14 mouse cellular contexts compared by ENCODE assay signal in the genomic region with DNA sequence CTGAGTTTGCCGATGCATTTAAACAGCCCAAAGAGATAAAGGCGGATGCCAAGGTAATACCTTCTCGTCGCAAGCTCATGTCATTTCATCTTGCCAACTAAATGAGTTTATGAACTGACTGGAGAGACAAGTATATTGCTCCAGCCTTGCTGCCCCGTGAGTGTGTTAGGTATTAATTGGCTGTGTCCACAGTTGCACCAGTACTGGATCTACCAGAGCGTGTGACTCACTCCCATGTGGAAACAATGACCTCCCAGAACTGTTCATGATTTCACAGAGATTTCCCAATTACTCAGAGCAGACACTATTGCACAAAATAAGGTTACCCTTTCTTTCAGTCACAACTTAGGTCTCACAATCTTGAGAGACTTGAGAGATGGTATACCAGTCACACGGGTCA.
DNase-seq lines count a peak whose midpoint lies in the region; ATAC-seq lines count a peak whose summit lies in the region.
"Had no signal": no experiment of that assay in that cellular context is flagged by ENCODE, and none has a peak within 500 bp of the region (broad histone marks: within the 10 kb centered on the region; RNA-seq: fewer than 3 reads in every experiment).

No protein-coding gene starts in this region.

- no peak overlapping the region for H3K9ac ChIP-seq in embryonic facial prominence, embryonic 15.5 days

- ATAC-seq in embryonic facial prominence, embryonic 15.5 days (ENCODE audit: insufficient number of reproducible peaks, low FRiP score, low TSS enrichment, low read depth): 0 out of 2 replicates have a peak, but pooled peaks have one; percentile 39

- no peaks in the 10 kb centered on the region for H3K36me3 ChIP-seq in embryonic facial prominence, embryonic 15.5 days
- no peaks in the 10 kb centered on the region for H3K36me3 ChIP-seq in embryonic facial prominence, embryonic 10.5 days (replicated peaks)
- H3K36me3 ChIP-seq: G1E had no signal

- no peaks in the 10 kb centered on the region for H3K9me3 ChIP-seq in embryonic facial prominence, embryonic 15.5 days (replicated peaks)
- no peaks in the 10 kb centered on the region for H3K9me3 ChIP-seq in embryonic facial prominence, embryonic 10.5 days

- 69% methylated on average over 7 of the region's 7 CpGs for WGBS in embryonic facial prominence, embryonic 15.5 days
- WGBS in embryonic facial prominence, embryonic 10.5 days: 84% methylated on average over 7 of the region's 7 CpGs

- no peak overlapping the region for H3K4me3 ChIP-seq in embryonic facial prominence, embryonic 15.5 days (replicated peaks)
- no peak overlapping the region for H3K4me3 ChIP-seq in embryonic facial prominence, embryonic 10.5 days
- H3K4me3 ChIP-seq: heart, adult 2 months had no signal

- H3K4me1 ChIP-seq in embryonic facial prominence, embryonic 15.5 days: peaks cover 5% of the 10 kb centered on the region; the same call in 1 of the 2 replicates
- peaks cover 25% of the 10 kb centered on the region for H3K4me1 ChIP-seq in embryonic facial prominence, embryonic 10.5 days

- H3K27me3 ChIP-seq in embryonic facial prominence, embryonic 15.5 days: no peaks in the 10 kb centered on the region
- H3K27me3 ChIP-seq in embryonic facial prominence, embryonic 10.5 days (replicated peaks; ENCODE audit: low read depth, poor library complexity, severe bottlenecking): peaks cover 7% of the 10 kb centered on the region; the same call in 1 of the 2 replicates

- H3K4me2 ChIP-seq in embryonic facial prominence, embryonic 15.5 days (replicated peaks): no peak overlapping the region

- no peak for DNase-seq in embryonic facial prominence, embryonic 10.5 days (ENCODE audit: low spot score)
- peak; percentile 71 for DNase-seq in NIH3T3 (ENCODE audit: low read depth)
- DNase-seq in fibroblast of lung, adult 2 months (ENCODE audit: low read depth): peak; percentile 87
- DNase-seq in lung, postnatal 10 days: peak; percentile 9
- DNase-seq in thymus, postnatal 4 days: no peak
- DNase-seq in thymus, postnatal 25 days: no peak
- no peak for DNase-seq in embryo, embryonic 11 days
- DNase-seq: cerebellum, adult 18-20 months; heart, adult 2 months; heart, postnatal 4 days; kidney, adult 11 months had no signal

- H3K27ac ChIP-seq in embryonic facial prominence, embryonic 15.5 days (replicated peaks): 0 out of 2 replicates have a peak overlapping the region, but pooled peaks have one; percentile 2
- H3K27ac ChIP-seq in embryonic facial prominence, embryonic 10.5 days (replicated peaks): no peak overlapping the region
- H3K27ac ChIP-seq: heart, adult 2 months; macrophage had no signal

Comparison
In these comparisons a context has a peak if more than half of its experiments do, and no peak if none do; other contexts are left out.
1. DNase-seq: peak in NIH3T3 (single experiment), fibroblast of lung, adult 2 months (single experiment) and lung, postnatal 10 days (single experiment); none in embryonic facial prominence, embryonic 10.5 days (single experiment), thymus, postnatal 4 days (single experiment), thymus, postnatal 25 days (single experiment) and embryo, embryonic 11 days (single experiment).